Mouse (Mus musculus): ENCODE measurements around the gene Zbtb7b. TPM values are rescaled to one million over a fixed set of nuclear protein-coding genes. Genes with fewer than 3 reads are reported as not detected.

The Zbtb7b gene
- total RNA-seq, 2 experiments from 2014 or later: 71.9 to 85.2 TPM

DNA sequence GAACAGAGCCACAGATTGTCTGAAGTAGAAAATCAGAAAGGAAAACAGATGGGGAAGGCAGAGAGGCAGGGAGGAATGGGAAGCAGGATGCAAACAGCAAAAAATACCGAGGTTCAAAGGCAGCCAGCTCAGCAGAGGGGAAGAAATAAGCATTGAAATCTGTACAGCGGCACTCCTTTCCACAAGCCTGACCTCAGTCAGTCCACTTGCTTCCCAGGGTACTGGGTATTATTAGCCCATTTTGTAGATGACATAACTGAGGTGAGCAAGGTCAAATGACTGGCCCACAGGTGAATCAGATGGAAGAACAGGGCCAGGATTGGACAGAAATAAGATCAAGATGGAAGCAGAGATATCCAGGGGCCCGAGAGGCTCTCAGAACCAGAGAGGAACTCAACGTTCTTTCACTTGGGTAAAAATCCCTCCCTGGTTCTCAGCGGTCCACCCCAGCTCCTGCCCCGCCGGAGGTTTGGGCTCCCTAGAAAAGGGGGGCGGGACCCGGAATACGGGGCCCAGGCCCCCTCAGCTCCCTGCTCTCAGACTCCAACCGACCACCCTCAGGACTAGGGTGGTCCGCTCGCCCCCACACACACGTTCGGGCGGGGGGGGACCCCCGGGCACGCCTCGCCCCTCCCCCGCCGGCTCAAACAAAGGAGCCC, 57.4 kb downstream of the Zbtb7b start:
- DNase-seq: no peak

DNA sequence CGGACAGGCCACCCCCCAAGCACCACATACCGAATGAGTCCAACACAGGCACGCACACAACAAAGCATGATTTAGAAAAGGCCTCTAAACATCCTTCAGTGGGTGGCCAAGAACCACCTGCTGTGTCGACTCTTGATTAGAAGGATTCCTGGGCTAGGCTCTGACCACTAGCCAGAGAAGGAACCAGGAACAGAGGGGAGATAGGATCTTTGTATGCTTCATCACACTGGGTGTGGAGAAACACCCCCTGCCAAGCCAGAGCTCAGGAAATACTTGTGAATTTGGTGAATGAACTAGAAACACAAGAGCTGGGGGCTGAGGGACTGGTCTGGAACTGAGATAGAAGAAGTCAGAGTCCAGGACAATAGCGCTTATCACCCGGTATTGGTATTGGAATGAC, 58.0 kb downstream of the Zbtb7b start:
- no peak for DNase-seq

DNA sequence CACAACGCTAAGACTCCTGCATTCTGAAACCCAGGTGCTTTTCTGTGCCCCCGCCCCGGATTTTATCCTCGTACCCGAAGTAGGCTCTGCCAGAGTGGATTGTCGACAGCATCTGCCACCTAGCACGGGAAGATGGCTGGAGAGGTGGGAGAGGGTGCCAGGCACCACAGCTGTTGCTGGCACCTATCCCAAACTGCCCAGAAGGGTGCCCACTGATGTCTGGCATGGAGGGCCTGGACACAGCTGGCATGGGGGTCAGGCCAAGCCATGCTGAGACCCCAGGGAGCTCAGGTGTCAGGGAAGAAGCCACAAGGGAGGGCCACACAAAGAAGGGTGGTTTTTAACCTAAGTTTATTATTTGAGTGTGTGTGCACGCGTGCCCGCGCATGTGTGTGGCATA, 61.5 kb downstream of the Zbtb7b start:
- no peak for DNase-seq

DNA sequence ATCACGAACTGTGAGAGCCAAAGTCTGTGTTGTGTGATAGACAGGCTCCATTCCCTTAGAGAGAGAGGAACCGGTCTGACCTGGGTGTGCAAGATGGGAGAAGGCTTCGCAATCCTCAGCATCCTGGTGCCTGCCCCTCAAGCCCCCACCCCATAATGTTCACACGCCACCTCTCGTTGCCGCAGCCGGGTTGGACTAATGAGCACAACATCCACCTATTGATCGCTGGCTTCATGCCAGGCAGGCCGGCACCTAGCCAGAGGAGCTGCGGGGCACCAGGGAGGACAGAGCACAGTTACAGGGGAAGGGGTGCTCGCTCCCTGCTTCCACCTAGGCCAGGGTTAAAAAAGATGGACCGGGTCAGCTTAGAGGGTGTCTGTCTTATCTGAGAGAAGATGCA, 62.1 kb downstream of the Zbtb7b start:
- DNase-seq: peak in 1 of 2 experiments; percentile 35

DNA sequence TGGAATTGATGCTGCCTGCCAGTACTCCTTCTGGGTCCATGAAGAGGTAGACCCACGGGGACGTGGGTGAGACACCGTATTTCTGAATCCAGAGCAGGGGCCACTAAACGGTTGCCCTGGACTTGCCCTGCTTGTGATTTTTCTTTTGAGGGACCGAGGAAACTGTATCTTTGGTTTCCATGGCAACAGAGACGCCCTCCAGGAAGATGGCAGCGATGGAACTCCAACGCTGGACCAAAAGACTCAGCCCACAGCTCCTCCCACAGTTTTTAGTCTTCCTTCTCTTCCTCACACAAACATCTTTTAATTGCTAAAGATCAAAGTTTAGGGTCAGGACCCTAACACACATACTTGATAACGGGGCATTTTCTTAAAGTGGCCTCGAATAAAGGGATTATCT, 62.6 kb downstream of the Zbtb7b start:
- DNase-seq: no peak

DNA sequence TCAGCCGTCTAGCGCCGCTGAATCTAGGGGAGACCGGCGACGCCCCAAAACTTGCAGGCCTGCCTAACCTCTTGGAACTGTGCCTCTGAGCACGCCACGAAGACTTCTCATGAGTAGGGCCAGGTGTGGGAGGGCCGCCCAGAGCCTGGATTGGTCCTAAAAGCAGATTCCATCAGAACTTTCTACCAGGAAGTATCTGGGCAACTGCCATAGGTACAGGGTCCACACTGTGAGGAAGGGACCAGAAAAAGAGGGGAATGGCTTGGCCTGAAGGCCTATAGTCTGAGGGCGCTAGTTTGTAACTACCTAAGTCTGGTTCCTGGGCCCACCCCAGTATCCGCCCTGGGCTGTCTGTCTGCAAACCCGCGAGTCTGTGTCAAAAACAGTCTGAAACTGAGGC, 63.0 kb downstream of the Zbtb7b start:
- DNase-seq: no peak

DNA sequence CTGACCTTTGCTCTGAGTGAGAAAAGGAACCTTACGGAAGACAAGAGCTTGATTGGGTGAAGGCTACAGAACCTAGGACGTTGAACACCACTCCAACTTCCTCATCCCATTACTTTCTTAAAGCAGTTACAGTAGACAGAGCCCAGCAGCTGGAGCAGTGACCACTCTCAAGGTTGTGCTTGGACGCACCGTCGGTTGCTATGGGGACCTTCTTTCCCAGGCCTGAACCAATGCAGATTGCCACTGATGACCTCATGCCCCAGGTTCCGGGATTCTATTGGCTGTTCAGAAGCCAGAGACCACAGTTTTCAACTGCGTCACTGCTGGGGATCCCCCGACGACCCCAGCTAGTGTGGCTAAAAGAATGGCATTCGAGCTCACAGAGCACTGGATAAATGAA, 63.6 kb downstream of the Zbtb7b start:
- peak; percentile 76 to 80 for DNase-seq

DNA sequence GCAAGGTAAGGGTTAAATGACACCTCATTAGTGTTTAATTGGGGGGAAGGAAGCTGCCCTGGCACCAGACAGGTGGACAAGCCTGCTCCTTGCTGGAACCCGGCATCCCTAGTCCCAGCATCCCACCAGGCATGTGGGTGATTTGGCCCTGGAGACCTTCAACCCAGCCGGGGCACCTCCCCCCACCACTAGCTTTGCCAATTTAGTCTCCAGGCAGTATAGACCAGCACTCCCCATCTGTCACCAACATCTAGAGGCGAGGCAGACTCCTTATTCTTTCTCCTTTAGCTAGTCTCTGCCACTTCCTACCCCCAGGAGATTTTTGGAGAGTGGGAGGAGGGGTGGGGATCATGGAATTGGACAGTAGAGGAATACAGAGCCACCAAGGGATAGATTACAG, 64.2 kb downstream of the Zbtb7b start:
- DNase-seq: no peak

DNA sequence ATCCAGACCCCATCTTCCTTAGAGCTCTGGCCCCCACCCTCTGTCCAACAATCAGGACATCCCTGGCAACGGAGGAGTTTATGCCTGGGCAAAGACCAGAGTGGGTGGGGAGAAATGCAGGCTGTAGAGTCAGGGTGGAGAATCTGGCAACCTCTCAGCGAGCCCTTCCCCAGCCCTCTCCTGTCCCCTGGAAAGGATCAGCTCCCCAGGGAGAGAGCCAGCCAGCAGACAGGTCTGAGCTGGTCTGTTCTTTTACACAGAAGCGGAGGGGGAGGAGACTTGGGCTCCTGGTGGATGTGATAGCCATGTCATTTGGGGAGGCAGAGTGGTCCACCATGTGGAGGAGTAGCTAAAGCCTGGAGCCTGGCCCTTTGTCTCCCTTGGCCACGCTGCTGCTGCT, 66.0 kb downstream of the Zbtb7b start:
- no peak for DNase-seq

Other genes with a start within 250 kb of the Zbtb7b start
- 1 to 10 TPM; 1.9 to 9.7 TPM for gene Hcn3, start 234.6 kb downstream of the Zbtb7b start, total RNA-seq (2021)
- gene Clk2, start 230.0 kb downstream of the Zbtb7b start, total RNA-seq (2021): 10 to 100 TPM; 55.2 to 55.7 TPM
- 10 to 100 TPM; 77.5 to 96.1 TPM for gene Scamp3, start 217.3 kb downstream of the Zbtb7b start, total RNA-seq (2021)
- gene Fam189b, start 211.6 kb downstream of the Zbtb7b start, total RNA-seq (2021): 10 to 100 TPM; 13.5 to 17.1 TPM
- gene Gba, start 191.8 kb downstream of the Zbtb7b start, total RNA-seq (2021): 10 to 100 TPM; 64.2 to 70.6 TPM
- gene Thbs3, start 179.6 kb downstream of the Zbtb7b start, total RNA-seq (2021): 10 to 100 TPM in 1 of 2 experiments, 1 to 10 TPM in 1; 7.7 to 11.4 TPM
- gene Mtx1, start 167.7 kb downstream of the Zbtb7b start, total RNA-seq (2021): 100 to 1,000 TPM; 136 to 165 TPM
- under 1 TPM in 1 of 2 experiments, not detected in 1; 0.56 TPM for gene Muc1, start 165.7 kb downstream of the Zbtb7b start, total RNA-seq (2021)
- gene Krtcap2, start 148.8 kb downstream of the Zbtb7b start, total RNA-seq (2021): 100 to 1,000 TPM; 114 to 139 TPM
- 1 to 10 TPM; 1.3 to 1.6 TPM for gene Trim46, start 148.5 kb downstream of the Zbtb7b start, total RNA-seq (2021)
- 100 to 1,000 TPM; 117 to 130 TPM for gene Dpm3, start 135.4 kb downstream of the Zbtb7b start, total RNA-seq (2021)
- 10 to 100 TPM; 42.0 to 47.7 TPM for gene Slc50a1, start 124.2 kb downstream of the Zbtb7b start, total RNA-seq (2021)
- gene Efna1, start 113.6 kb downstream of the Zbtb7b start, total RNA-seq (2021): 10 to 100 TPM in 1 of 2 experiments, 1 to 10 TPM in 1; 9.8 to 12.5 TPM
- gene Efna3, start 71.8 kb downstream of the Zbtb7b start, total RNA-seq (2021): under 1 TPM; 0.23 to 0.53 TPM
- gene Efna4, start 56.7 kb downstream of the Zbtb7b start, total RNA-seq (2021): 1 to 10 TPM in 1 of 2 experiments, under 1 TPM in 1; 0.93 to 1.3 TPM
- gene Adam15, start 44.8 kb downstream of the Zbtb7b start, total RNA-seq (2021): 10 to 100 TPM; 45.9 to 79.9 TPM
- gene Dcst2, start 32.8 kb downstream of the Zbtb7b start, total RNA-seq (2021): under 1 TPM; 0.20 to 0.56 TPM
- gene Dcst1, start 29.5 kb downstream of the Zbtb7b start, total RNA-seq (2021): under 1 TPM in 1 of 2 experiments, not detected in 1; 0.56 TPM
- gene Lenep, start 8.0 kb upstream of the Zbtb7b start, total RNA-seq (2021): 1 to 10 TPM in 1 of 2 experiments, under 1 TPM in 1; 0.40 to 1.3 TPM
- 10 to 100 TPM; 23.3 to 30.0 TPM for gene Flad1, start 17.1 kb upstream of the Zbtb7b start, total RNA-seq (2021)
- gene Cks1b, start 23.6 kb upstream of the Zbtb7b start, total RNA-seq (2021): 10 to 100 TPM; 25.1 to 36.1 TPM
- 10 to 100 TPM; 89.6 to 93.7 TPM for gene Shc1, start 23.7 kb upstream of the Zbtb7b start, total RNA-seq (2021)
- gene Pygo2, start 35.4 kb upstream of the Zbtb7b start, total RNA-seq (2021): 10 to 100 TPM; 35.0 to 40.6 TPM
- 10 to 100 TPM; 47.9 to 56.9 TPM for gene Pbxip1, start 41.9 kb upstream of the Zbtb7b start, total RNA-seq (2021)
- 10 to 100 TPM; 25.2 to 36.2 TPM for gene Pmvk, start 59.8 kb upstream of the Zbtb7b start, total RNA-seq (2021)
- gene Kcnn3, start 125.4 kb upstream of the Zbtb7b start, total RNA-seq (2021): 1 to 10 TPM; 3.4 to 3.7 TPM